In the genomic region with DNA sequence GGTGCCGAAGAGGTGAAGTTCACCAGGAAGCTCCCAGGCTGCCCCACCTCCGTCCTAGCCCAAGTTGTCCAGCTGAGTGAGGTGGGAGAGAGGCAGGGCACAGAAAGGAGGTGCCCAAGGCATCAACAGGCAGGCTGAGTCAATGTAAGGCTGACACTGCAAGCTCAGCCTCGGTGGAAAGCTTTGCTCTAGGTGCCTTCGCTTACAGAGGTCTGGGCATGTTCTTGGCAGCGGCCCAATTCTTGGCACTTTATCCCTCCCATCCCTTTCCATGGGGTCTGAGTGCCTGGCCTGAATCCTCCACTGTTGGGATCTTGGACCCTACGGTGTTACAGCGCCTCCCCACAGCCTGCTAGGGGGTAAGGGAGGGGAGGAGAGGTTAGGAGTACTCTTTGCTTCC, we compare ENCODE assay signal across 10 mouse cellular contexts. TPM values are rescaled to one million over a fixed set of nuclear protein-coding genes. Genes with fewer than 3 reads are reported as not detected.
DNase-seq lines count a peak whose midpoint lies in the region; ATAC-seq lines count a peak whose summit lies in the region.
"Had no signal": no experiment of that assay in that cellular context is flagged by ENCODE, and none has a peak within 500 bp of the region (broad histone marks: within the 10 kb centered on the region; RNA-seq: fewer than 3 reads in every experiment).

No protein-coding gene starts in this region.

- H3K4me2 ChIP-seq in hindbrain, embryonic 12.5 days (replicated peaks): no peak overlapping the region
- H3K4me2 ChIP-seq in neural tube, embryonic 13.5 days: no peak overlapping the region
- no peak overlapping the region for H3K4me2 ChIP-seq in intestine, embryonic 16.5 days (ENCODE audit: low read depth, low read length)
- H3K4me2 ChIP-seq in stomach, embryonic 15.5 days: peak overlapping the region; percentile 6; the same call in 1 of the 2 replicates

- H3K4me3 ChIP-seq in hindbrain, embryonic 10.5 days: no peak overlapping the region
- no peak overlapping the region for H3K4me3 ChIP-seq in hindbrain, embryonic 12.5 days
- H3K4me3 ChIP-seq in neural tube, embryonic 13.5 days: no peak overlapping the region
- H3K4me3 ChIP-seq in intestine, embryonic 16.5 days (ENCODE audit: low read length): no peak overlapping the region
- H3K4me3 ChIP-seq in stomach, embryonic 15.5 days (replicated peaks): no peak overlapping the region

- DNase-seq in hindbrain, embryonic 10.5 days (ENCODE audit: low spot score): no peak
- no peak for DNase-seq in neural tube, embryonic 10.5 days (ENCODE audit: extremely low spot score, low spot score)
- no peak for DNase-seq in spleen, postnatal 10 days (ENCODE audit: low spot score in 2 of 2)
- DNase-seq: cerebellum, adult 9-10 months had no signal

- peaks cover 5% of the 10 kb centered on the region; the same call in 1 of the 2 replicates for H3K27me3 ChIP-seq in hindbrain, embryonic 10.5 days (ENCODE audit: insufficient read depth, poor library complexity, severe bottlenecking)
- H3K27me3 ChIP-seq in hindbrain, embryonic 12.5 days: no peaks in the 10 kb centered on the region
- H3K27me3 ChIP-seq in neural tube, embryonic 13.5 days: no peaks in the 10 kb centered on the region
- no peaks in the 10 kb centered on the region for H3K27me3 ChIP-seq in intestine, embryonic 16.5 days (replicated peaks; ENCODE audit: control insufficient read depth, insufficient read depth, low read length)
- no peaks in the 10 kb centered on the region for H3K27me3 ChIP-seq in stomach, embryonic 15.5 days (replicated peaks)

- H3K9me3 ChIP-seq in hindbrain, embryonic 10.5 days: no peaks in the 10 kb centered on the region
- no peaks in the 10 kb centered on the region for H3K9me3 ChIP-seq in hindbrain, embryonic 12.5 days (replicated peaks)
- H3K9me3 ChIP-seq in neural tube, embryonic 13.5 days: no peaks in the 10 kb centered on the region
- no peaks in the 10 kb centered on the region for H3K9me3 ChIP-seq in intestine, embryonic 16.5 days (ENCODE audit: control insufficient read depth, low read length)
- no peaks in the 10 kb centered on the region for H3K9me3 ChIP-seq in stomach, embryonic 15.5 days

- WGBS in hindbrain, embryonic 10.5 days: 82% methylated on average over 7 of the region's 7 CpGs
- WGBS in hindbrain, embryonic 12.5 days: 77% methylated on average over 7 of the region's 7 CpGs
- 84% methylated on average over 7 of the region's 7 CpGs for WGBS in neural tube, embryonic 13.5 days
- 75% methylated on average over 7 of the region's 7 CpGs for WGBS in intestine, embryonic 16.5 days
- 63% methylated on average over 7 of the region's 7 CpGs for WGBS in stomach, embryonic 15.5 days

- H3K9ac ChIP-seq in hindbrain, embryonic 12.5 days: no peak overlapping the region
- H3K9ac ChIP-seq in neural tube, embryonic 13.5 days: no peak overlapping the region
- H3K9ac ChIP-seq in intestine, embryonic 16.5 days (ENCODE audit: low read depth, low read length): no peak overlapping the region
- H3K9ac ChIP-seq in stomach, embryonic 15.5 days: no peak overlapping the region

- no peak for ATAC-seq in hindbrain, embryonic 12.5 days (ENCODE audit: low FRiP score)
- no peak for ATAC-seq in neural tube, embryonic 13.5 days (ENCODE audit: low read depth)
- ATAC-seq in intestine, embryonic 16.5 days: no peak
- ATAC-seq in stomach, embryonic 15.5 days (ENCODE audit: insufficient read depth, low FRiP score, low read depth): no peak
- no peak for ATAC-seq in activated CD4-positive, CD25-positive, alpha-beta regulatory T cell, adult 4 months

- peak overlapping the region; percentile 69; the same call in 1 of the 2 replicates for H3K27ac ChIP-seq in hindbrain, embryonic 10.5 days
- no peak overlapping the region for H3K27ac ChIP-seq in hindbrain, embryonic 12.5 days
- peak overlapping the region; percentile 49 for H3K27ac ChIP-seq in neural tube, embryonic 13.5 days (replicated peaks)
- H3K27ac ChIP-seq in intestine, embryonic 16.5 days (ENCODE audit: low read length): peak overlapping the region; percentile 39; the same call in 1 of the 2 replicates
- peak overlapping the region; percentile 51; the same call in 1 of the 2 replicates for H3K27ac ChIP-seq in stomach, embryonic 15.5 days

- H3K36me3 ChIP-seq in hindbrain, embryonic 10.5 days: no peaks in the 10 kb centered on the region
- no peaks in the 10 kb centered on the region for H3K36me3 ChIP-seq in hindbrain, embryonic 12.5 days
- H3K36me3 ChIP-seq in neural tube, embryonic 13.5 days: no peaks in the 10 kb centered on the region
- H3K36me3 ChIP-seq in intestine, embryonic 16.5 days (ENCODE audit: control insufficient read depth, insufficient read depth, low read length): no peaks in the 10 kb centered on the region
- no peaks in the 10 kb centered on the region for H3K36me3 ChIP-seq in stomach, embryonic 15.5 days

- peaks cover 42% of the 10 kb centered on the region for H3K4me1 ChIP-seq in hindbrain, embryonic 10.5 days (replicated peaks)
- H3K4me1 ChIP-seq in hindbrain, embryonic 12.5 days: peaks cover 20% of the 10 kb centered on the region
- H3K4me1 ChIP-seq in neural tube, embryonic 13.5 days (replicated peaks): peaks cover 17% of the 10 kb centered on the region
- peaks cover 7% of the 10 kb centered on the region for H3K4me1 ChIP-seq in intestine, embryonic 16.5 days (ENCODE audit: control insufficient read depth, insufficient read depth, low read length)
- peaks cover 14% of the 10 kb centered on the region for H3K4me1 ChIP-seq in stomach, embryonic 15.5 days

RNA-seq across cellular contexts. Expression of a gene that starts 2.9 kb away (rescaled TPM):
- 78.3 and 101 TPM in 2 replicates for polyA plus RNA-seq in hindbrain, embryonic 10.5 days (2016; fragmentation: Nextera tagmentation; extraction: Ambion mirVana)
- 61.4 and 72.1 TPM in 2 replicates for polyA plus RNA-seq in hindbrain, embryonic 12.5 days (2016; fragmentation: Nextera tagmentation; extraction: Ambion mirVana)
- polyA plus RNA-seq in neural tube, embryonic 13.5 days (2015; fragmentation: Nextera tagmentation; extraction: Ambion mirVana): 78.3 and 82.0 TPM in 2 replicates
- 110 and 118 TPM in 2 replicates for polyA plus RNA-seq in intestine, embryonic 16.5 days (2015; fragmentation: Nextera tagmentation; extraction: Ambion mirVana)
- polyA plus RNA-seq in stomach, embryonic 15.5 days (2015; fragmentation: Nextera tagmentation; extraction: Ambion mirVana): 121 and 128 TPM in 2 replicates
- polyA plus RNA-seq in activated CD4-positive, CD25-positive, alpha-beta regulatory T cell, adult 4 months (2017; shearing (Covaris generic)): 1 to 10 TPM in 1 of 2 experiments, under 1 TPM in 1; 0.95 to 1.3 TPM

RNA-seq across cellular contexts. Expression of a gene that starts 3.7 kb away (rescaled TPM):
- polyA plus RNA-seq in hindbrain, embryonic 10.5 days (2016; fragmentation: Nextera tagmentation; extraction: Ambion mirVana): not detected in 2 replicates
- polyA plus RNA-seq in hindbrain, embryonic 12.5 days (2016; fragmentation: Nextera tagmentation; extraction: Ambion mirVana): not detected in 2 replicates
- polyA plus RNA-seq in neural tube, embryonic 13.5 days (2015; fragmentation: Nextera tagmentation; extraction: Ambion mirVana): not detected in 2 replicates
- not detected in 2 replicates for polyA plus RNA-seq in intestine, embryonic 16.5 days (2015; fragmentation: Nextera tagmentation; extraction: Ambion mirVana)
- not detected in 2 replicates for polyA plus RNA-seq in stomach, embryonic 15.5 days (2015; fragmentation: Nextera tagmentation; extraction: Ambion mirVana)
- not detected for polyA plus RNA-seq in activated CD4-positive, CD25-positive, alpha-beta regulatory T cell, adult 4 months (2017; shearing (Covaris generic))
- polyA plus RNA-seq: neural tube, embryonic 14.5 days had no signal

RNA-seq across cellular contexts. Expression of a gene that starts 21.5 kb away (rescaled TPM):
- 12.3 and 13.5 TPM in 2 replicates for polyA plus RNA-seq in hindbrain, embryonic 10.5 days (2016; fragmentation: Nextera tagmentation; extraction: Ambion mirVana)
- 11.7 and 13.1 TPM in 2 replicates for polyA plus RNA-seq in hindbrain, embryonic 12.5 days (2016; fragmentation: Nextera tagmentation; extraction: Ambion mirVana)
- polyA plus RNA-seq in neural tube, embryonic 13.5 days (2015; fragmentation: Nextera tagmentation; extraction: Ambion mirVana): 6.0 and 7.4 TPM in 2 replicates
- 113 and 116 TPM in 2 replicates for polyA plus RNA-seq in intestine, embryonic 16.5 days (2015; fragmentation: Nextera tagmentation; extraction: Ambion mirVana)
- 60.1 and 63.4 TPM in 2 replicates for polyA plus RNA-seq in stomach, embryonic 15.5 days (2015; fragmentation: Nextera tagmentation; extraction: Ambion mirVana)
- polyA plus RNA-seq in activated CD4-positive, CD25-positive, alpha-beta regulatory T cell, adult 4 months (2017; shearing (Covaris generic)): 10 to 100 TPM in 1 of 2 experiments, 1 to 10 TPM in 1; 8.2 to 11.0 TPM

RNA-seq across cellular contexts. Expression of a gene that starts 45.5 kb away (rescaled TPM):
- polyA plus RNA-seq in hindbrain, embryonic 10.5 days (2016; fragmentation: Nextera tagmentation; extraction: Ambion mirVana): 32.8 and 48.5 TPM in 2 replicates
- polyA plus RNA-seq in hindbrain, embryonic 12.5 days (2016; fragmentation: Nextera tagmentation; extraction: Ambion mirVana): 70.1 and 73.7 TPM in 2 replicates
- polyA plus RNA-seq in neural tube, embryonic 13.5 days (2015; fragmentation: Nextera tagmentation; extraction: Ambion mirVana): 91.8 and 101 TPM in 2 replicates
- 24.8 and 27.0 TPM in 2 replicates for polyA plus RNA-seq in intestine, embryonic 16.5 days (2015; fragmentation: Nextera tagmentation; extraction: Ambion mirVana)
- 28.9 and 33.7 TPM in 2 replicates for polyA plus RNA-seq in stomach, embryonic 15.5 days (2015; fragmentation: Nextera tagmentation; extraction: Ambion mirVana)
- polyA plus RNA-seq in activated CD4-positive, CD25-positive, alpha-beta regulatory T cell, adult 4 months (2017; shearing (Covaris generic)): 1 to 10 TPM in 1 of 2 experiments, under 1 TPM in 1; 0.90 to 2.1 TPM

Comparison
In these comparisons a context has a peak if more than half of its experiments do, and no peak if none do; other contexts are left out.
1. RNA of a gene that starts 2.9 kb away (polyA plus RNA-seq): 121 to 128 TPM in stomach, embryonic 15.5 days, 110 to 118 TPM in intestine, embryonic 16.5 days, 78.3 to 101 TPM in hindbrain, embryonic 10.5 days, 78.3 to 82.0 TPM in neural tube, embryonic 13.5 days and 61.4 to 72.1 TPM in hindbrain, embryonic 12.5 days; 0.95 to 1.3 TPM in activated CD4-positive, CD25-positive, alpha-beta regulatory T cell, adult 4 months; every median in the first group is over 10 times any median in the second.